Comparison of ENCODE assay signal across 8 mouse cellular contexts in the genomic region with DNA sequence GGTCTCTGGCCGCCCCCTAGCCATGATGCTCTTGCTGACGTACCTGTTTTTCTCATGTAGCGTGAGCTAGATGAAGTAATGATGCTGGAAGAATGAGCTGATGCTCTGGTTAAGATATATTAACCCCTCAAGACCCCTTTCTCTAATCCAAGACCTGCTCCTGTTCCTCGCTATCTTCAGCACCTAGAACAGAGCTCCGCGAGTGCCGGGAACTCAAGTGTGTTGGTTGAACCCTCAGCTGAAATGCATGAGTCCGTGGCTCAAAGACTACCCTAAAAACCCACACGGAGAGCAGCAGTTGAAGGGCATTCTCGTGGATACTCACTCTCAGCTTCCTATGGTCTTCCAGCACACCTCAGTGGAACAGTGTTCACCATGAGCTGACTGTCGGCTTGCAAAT. TPM values are rescaled to one million over a fixed set of nuclear protein-coding genes. Genes with fewer than 3 reads are reported as not detected.
A peak's percentile ranks its signal among the peaks of the same experiment; 100 is the strongest.
DNase-seq lines count a peak whose midpoint lies in the region; ATAC-seq and TF ChIP-seq lines count a peak whose summit lies in the region.

No protein-coding gene starts in this region.

- H3K9ac ChIP-seq in heart, embryonic 14.5 days (ENCODE audit: low read length) = no peak overlapping the region
- no peak overlapping the region for H3K9ac ChIP-seq in embryonic facial prominence, embryonic 11.5 days (replicated peaks; ENCODE audit: low read length)
- no peak overlapping the region for H3K9ac ChIP-seq in hindbrain, postnatal 0 days (replicated peaks; ENCODE audit: low read length)
- no peak overlapping the region for H3K9ac ChIP-seq in midbrain, embryonic 15.5 days

- H3K4me3 ChIP-seq in heart, embryonic 14.5 days (ENCODE audit: control insufficient read depth in 1 of 2, insufficient read depth in 1 of 2, low read depth in 1 of 2, low read length in 2 of 2) = 0 out of 4 replicates have a peak overlapping the region, but pooled peaks of 1 of the 2 experiments have one; percentile 29
- peak overlapping the region; percentile 17; the same call in 1 of the 2 replicates for H3K4me3 ChIP-seq in embryonic facial prominence, embryonic 11.5 days (ENCODE audit: low read depth, low read length)
- H3K4me3 ChIP-seq in hindbrain, postnatal 0 days (ENCODE audit: low read length) = peak overlapping the region; percentile 22; the same call in 1 of the 2 replicates
- H3K4me3 ChIP-seq in midbrain, embryonic 15.5 days = peak overlapping the region; percentile 28

- ATAC-seq in heart, embryonic 14.5 days (ENCODE audit: insufficient number of reproducible peaks, insufficient read depth, low FRiP score, low read depth) = no peak
- ATAC-seq in embryonic facial prominence, embryonic 11.5 days (replicated peaks; ENCODE audit: insufficient number of reproducible peaks, low FRiP score, low TSS enrichment, low read depth) = no peak
- ATAC-seq in hindbrain, postnatal 0 days = no peak
- no peak for ATAC-seq in midbrain, embryonic 15.5 days (replicated peaks)

- TF ChIP-seq CTCF in hindbrain, postnatal 0 days (IDR thresholded peaks at IDR 0.05; ENCODE audit: low read depth) = no peak; the same call in 1 of the 2 replicates

- H3K4me1 ChIP-seq in heart, embryonic 14.5 days (ENCODE audit: control insufficient read depth in 2 of 2, insufficient read depth in 2 of 2, low read length in 2 of 2) = no peaks in the 10 kb centered on the region
- no peaks in the 10 kb centered on the region for H3K4me1 ChIP-seq in embryonic facial prominence, embryonic 11.5 days (ENCODE audit: control insufficient read depth, insufficient read depth, low read length)
- no peaks in the 10 kb centered on the region for H3K4me1 ChIP-seq in hindbrain, postnatal 0 days (ENCODE audit: insufficient read depth, low read length)
- H3K4me1 ChIP-seq in midbrain, embryonic 15.5 days = peaks cover 19% of the 10 kb centered on the region

- peaks cover 24% of the 10 kb centered on the region for H3K9me3 ChIP-seq in heart, embryonic 14.5 days (ENCODE audit: control insufficient read depth, low read length)
- no peaks in the 10 kb centered on the region for H3K9me3 ChIP-seq in embryonic facial prominence, embryonic 11.5 days (replicated peaks; ENCODE audit: control insufficient read depth, low read length)
- no peaks in the 10 kb centered on the region for H3K9me3 ChIP-seq in hindbrain, postnatal 0 days (ENCODE audit: low read length)
- H3K9me3 ChIP-seq in midbrain, embryonic 15.5 days = peaks cover 10% of the 10 kb centered on the region; the same call in 1 of the 2 replicates

- peaks cover 47% of the 10 kb centered on the region for H3K27me3 ChIP-seq in heart, embryonic 14.5 days (ENCODE audit: control insufficient read depth, insufficient read depth, low read length)
- peaks cover 29% of the 10 kb centered on the region for H3K27me3 ChIP-seq in embryonic facial prominence, embryonic 11.5 days (ENCODE audit: control insufficient read depth, insufficient read depth, low read length)
- peaks cover 16% of the 10 kb centered on the region for H3K27me3 ChIP-seq in hindbrain, postnatal 0 days (ENCODE audit: insufficient read depth, low read length)
- H3K27me3 ChIP-seq in midbrain, embryonic 15.5 days (replicated peaks) = peaks cover 41% of the 10 kb centered on the region

- 43% methylated on average over 11 of the region's 11 CpGs for WGBS in heart, embryonic 14.5 days
- WGBS in embryonic facial prominence, embryonic 11.5 days = 53% methylated on average over 11 of the region's 11 CpGs
- WGBS in hindbrain, postnatal 0 days = 59% methylated on average over 11 of the region's 11 CpGs
- 53% methylated on average over 11 of the region's 11 CpGs for WGBS in midbrain, embryonic 15.5 days

- intact Hi-C loops in heart, postnatal 14 days (cut with DNase I) = loop anchor here (5.0 to 10.0 kb wide), 3 partner anchors 696 to 1099 kb away; no protein-coding TSS in a partner anchor
- intact Hi-C loops in gastrocnemius, postnatal 14 days (cut with DNase I; ENCODE audit: low total_unique reads) = loop anchor here (5.0 kb wide), 1 partner anchor 696 kb away; no protein-coding TSS in a partner anchor

- H3K27ac ChIP-seq in heart, embryonic 14.5 days (replicated peaks in 1 of 2; ENCODE audit: control insufficient read depth in 1 of 2, insufficient read depth in 1 of 2, low read depth in 2 of 2, low read length in 2 of 2) = no peak overlapping the region
- no peak overlapping the region for H3K27ac ChIP-seq in embryonic facial prominence, embryonic 11.5 days (replicated peaks; ENCODE audit: low read depth, low read length)
- H3K27ac ChIP-seq in hindbrain, postnatal 0 days = no peak overlapping the region
- no peak overlapping the region for H3K27ac ChIP-seq in midbrain, embryonic 15.5 days

- peaks cover 76% of the 10 kb centered on the region for H3K36me3 ChIP-seq in heart, embryonic 14.5 days (ENCODE audit: control insufficient read depth, insufficient read depth, low read length)
- H3K36me3 ChIP-seq in embryonic facial prominence, embryonic 11.5 days (replicated peaks; ENCODE audit: control insufficient read depth, insufficient read depth, low read depth, low read length) = peaks cover 28% of the 10 kb centered on the region
- H3K36me3 ChIP-seq in hindbrain, postnatal 0 days (ENCODE audit: insufficient read depth, low read length) = peaks cover 3% of the 10 kb centered on the region; the same call in 1 of the 2 replicates
- peaks cover 29% of the 10 kb centered on the region for H3K36me3 ChIP-seq in midbrain, embryonic 15.5 days (replicated peaks)

- DNase-seq in heart, postnatal 14 days = no peak
- no peak for DNase-seq in embryonic facial prominence, embryonic 11.5 days (ENCODE audit: low spot score)
- DNase-seq in hindbrain, postnatal 0 days (ENCODE audit: low spot score) = no peak
- no peak for DNase-seq in gastrocnemius, postnatal 10 days
- no peak for DNase-seq in gastrocnemius, postnatal 14 days
- no peak for DNase-seq in adrenal gland, adult 8-10 months

- peak overlapping the region; percentile 50 for H3K4me2 ChIP-seq in heart, embryonic 14.5 days (ENCODE audit: low read length)
- no peak overlapping the region for H3K4me2 ChIP-seq in embryonic facial prominence, embryonic 11.5 days (ENCODE audit: low read depth, low read length)
- H3K4me2 ChIP-seq in hindbrain, postnatal 0 days (ENCODE audit: low read depth, low read length) = peak overlapping the region; percentile 43
- peak overlapping the region; percentile 51 for H3K4me2 ChIP-seq in midbrain, embryonic 15.5 days

RNA-seq across cellular contexts. Expression of a gene that starts 0.8 kb away (rescaled TPM):
- 1,524 and 1,578 TPM in 2 replicates for polyA plus RNA-seq in heart, embryonic 14.5 days (2014; fragmentation: Nextera tagmentation; extraction: Ambion mirVana)
- total RNA-seq in heart, postnatal 14 days (2021) = 1,000 to 10,000 TPM; 1,353 to 1,383 TPM
- 1,377 and 1,397 TPM in 2 replicates for polyA plus RNA-seq in embryonic facial prominence, embryonic 11.5 days (2014; fragmentation: Nextera tagmentation; extraction: Ambion mirVana)
- total RNA-seq in hindbrain, postnatal 0 days (2014; rRNA removed) = 1,738 and 1,782 TPM in 2 replicates
- polyA plus RNA-seq in hindbrain, postnatal 0 days (2015; fragmentation: Nextera tagmentation; extraction: Ambion mirVana) = 1,873 and 1,902 TPM in 2 replicates
- 1,362 and 1,368 TPM in 2 replicates for polyA plus RNA-seq in midbrain, embryonic 15.5 days (2015; fragmentation: Nextera tagmentation; extraction: Ambion mirVana)
- 1,000 to 10,000 TPM; 2,149 to 2,299 TPM for total RNA-seq in gastrocnemius, postnatal 10 days (2021)
- total RNA-seq in gastrocnemius, postnatal 14 days (2021) = 1,000 to 10,000 TPM; 1,660 to 1,705 TPM
- total RNA-seq in adrenal gland, adult 8-10 months (2022) = 1,000 to 10,000 TPM; 2,052 to 2,625 (median 2,313) TPM
